Mouse (Mus musculus) thymus, postnatal 4 days (tissue): ENCODE data around the gene Vsig2.
A peak's percentile ranks its signal among the peaks of the same experiment; 100 is the strongest.

Experiments
- DNase-seq: peaks from one replicate; pipeline ENCODE4 v3.0.0; 2021

The Vsig2 gene

GRCm38 (mm10) chr9:37537658-37538250 lies 1.3 kb upstream of the Vsig2 start:
- no peak for DNase-seq

- no peak for DNase-seq
Measured at GRCm38 (mm10) chr9:37540226-37540625, 1.2 kb downstream of the Vsig2 start.

- DNase-seq: no peak
Measured at GRCm38 (mm10) chr9:37540701-37541575, 1.9 kb downstream of the Vsig2 start.

- DNase-seq: no peak
Measured at GRCm38 (mm10) chr9:37541851-37542642, 3.0 kb downstream of the Vsig2 start.

- no peak for DNase-seq
Measured at GRCm38 (mm10) chr9:37543869-37544440, 4.9 kb downstream of the Vsig2 start.

GRCm38 (mm10) chr9:37544447-37545165 lies 5.6 kb downstream of the Vsig2 start:
- peak; percentile 82 for DNase-seq

- peak; percentile 14 for DNase-seq
Measured at GRCm38 (mm10) chr9:37545166-37545610, 6.1 kb downstream of the Vsig2 start.

- DNase-seq: no peak
Measured at GRCm38 (mm10) chr9:37545847-37546452, 6.9 kb downstream of the Vsig2 start.

GRCm38 (mm10) chr9:37546889-37547288 lies 7.8 kb downstream of the Vsig2 start:
- DNase-seq: no peak

GRCm38 (mm10) chr9:37550435-37550834 lies 11.4 kb downstream of the Vsig2 start:
- no peak for DNase-seq

- DNase-seq: no peak
Measured at GRCm38 (mm10) chr9:37551751-37552531, 12.9 kb downstream of the Vsig2 start.

- peak; percentile 78 for DNase-seq
Measured at GRCm38 (mm10) chr9:37552536-37553293, 13.7 kb downstream of the Vsig2 start, which contains the start of gene Nrgn. Gene Nrgn (minus strand): TSS chr9:37552904.

- no peak for DNase-seq
Measured at GRCm38 (mm10) chr9:37554279-37554678, 15.2 kb downstream of the Vsig2 start.

GRCm38 (mm10) chr9:37554838-37555748 lies 16.0 kb downstream of the Vsig2 start, which contains the start of gene Siae:
Gene Siae (plus strand): TSS chr9:37555698.
- no peak for DNase-seq

- no peak for DNase-seq
Measured at GRCm38 (mm10) chr9:37556366-37556765, 17.3 kb downstream of the Vsig2 start.

- DNase-seq: no peak
Measured at GRCm38 (mm10) chr9:37560617-37561016, 21.6 kb downstream of the Vsig2 start.

GRCm38 (mm10) chr9:37563805-37564204 lies 24.8 kb downstream of the Vsig2 start:
- DNase-seq: no peak

GRCm38 (mm10) chr9:37567019-37567418 lies 28.0 kb downstream of the Vsig2 start:
- DNase-seq: no peak

- DNase-seq: peak; percentile 12
Measured at GRCm38 (mm10) chr9:37567454-37567853, 28.4 kb downstream of the Vsig2 start.
